8 mouse cellular contexts compared by ENCODE assay signal in genomic region chr11:116532262-116532809, GRCm38 (mm10). TPM values are rescaled to one million over a fixed set of nuclear protein-coding genes. Genes with fewer than 3 reads are reported as not detected.
A peak's percentile ranks its signal among the peaks of the same experiment; 100 is the strongest.
DNase-seq lines count a peak whose midpoint lies in the region; ATAC-seq and TF ChIP-seq lines count a peak whose summit lies in the region.

No protein-coding gene starts in this region.

- H3K4me3 ChIP-seq in gastrocnemius, adult 2 months, result peak overlapping the region; percentile 81
- H3K4me3 ChIP-seq in embryonic facial prominence, embryonic 10.5 days, result peak overlapping the region; percentile 64
- peak overlapping the region; percentile 46 for H3K4me3 ChIP-seq in hindbrain, embryonic 11.5 days (ENCODE audit: low read depth, low read length)
- peak overlapping the region; percentile 36; the same call in 1 of the 2 replicates for H3K4me3 ChIP-seq in liver, adult 2 months (ENCODE audit: insufficient read depth, low read depth, low read length)

- H3K36me3 ChIP-seq in embryonic facial prominence, embryonic 10.5 days (replicated peaks), result peaks cover 14% of the 10 kb centered on the region
- H3K36me3 ChIP-seq in hindbrain, embryonic 11.5 days (ENCODE audit: control insufficient read depth, insufficient read depth, low read length), result no peaks in the 10 kb centered on the region
- H3K36me3 ChIP-seq in liver, adult 2 months (ENCODE audit: control insufficient read depth, insufficient read depth, low read length), result no peaks in the 10 kb centered on the region

- peak overlapping the region; percentile 39; the same call in 1 of the 2 replicates for H3K9ac ChIP-seq in hindbrain, embryonic 11.5 days (ENCODE audit: low read depth, low read length)
- H3K9ac ChIP-seq in liver, adult 2 months (ENCODE audit: low read depth, low read length), result peak overlapping the region; percentile 44; the same call in 1 of the 2 replicates

- ATAC-seq in hindbrain, embryonic 11.5 days (ENCODE audit: low FRiP score), result no peak

- no peak for TF ChIP-seq POLR2A in liver, adult 2 months (IDR thresholded peaks at IDR 0.05; ENCODE audit: extremely low read depth, insufficient read depth, low read length)

- under 1% methylated on average over 30 of the region's 30 CpGs for WGBS in embryonic facial prominence, embryonic 10.5 days
- under 1% methylated on average over 30 of the region's 30 CpGs for WGBS in hindbrain, embryonic 11.5 days
- 2% methylated on average over 30 of the region's 30 CpGs for WGBS in liver, adult 2 months

- DNase-seq in gastrocnemius, adult 2 months, result no peak
- no peak for DNase-seq in gastrocnemius, postnatal 25 days
- peak; percentile 67 for DNase-seq in embryonic facial prominence, embryonic 10.5 days (ENCODE audit: low spot score)
- DNase-seq in hindbrain, embryonic 11.5 days (ENCODE audit: low spot score), result peak; percentile 63
- no peak for DNase-seq in liver, adult 2 months (ENCODE audit: extremely low read depth, low read depth, low spot score)
- DNase-seq in neural tube, embryonic 10.5 days (ENCODE audit: extremely low spot score, low spot score), result peak; percentile 70
- no peak for DNase-seq in layer of hippocampus, postnatal 10 days (ENCODE audit: low spot score in 2 of 2)
- DNase-seq in gastrocnemius, adult 18-20 months (ENCODE audit: low spot score), result no peak

- peaks cover 70% of the 10 kb centered on the region for H3K27me3 ChIP-seq in embryonic facial prominence, embryonic 10.5 days (replicated peaks; ENCODE audit: low read depth, poor library complexity, severe bottlenecking)
- peaks cover 34% of the 10 kb centered on the region for H3K27me3 ChIP-seq in hindbrain, embryonic 11.5 days (ENCODE audit: control insufficient read depth, insufficient read depth, low read length)
- peaks cover 18% of the 10 kb centered on the region for H3K27me3 ChIP-seq in liver, adult 2 months (ENCODE audit: control insufficient read depth, insufficient read depth, low read length)

- no peaks in the 10 kb centered on the region for H3K79me2 ChIP-seq in liver, adult 2 months (ENCODE audit: control insufficient read depth, insufficient read depth, low read length)

- H3K9me3 ChIP-seq in embryonic facial prominence, embryonic 10.5 days, result no peaks in the 10 kb centered on the region
- H3K9me3 ChIP-seq in hindbrain, embryonic 11.5 days (ENCODE audit: control insufficient read depth, low read length), result no peaks in the 10 kb centered on the region

- H3K4me2 ChIP-seq in hindbrain, embryonic 11.5 days (replicated peaks; ENCODE audit: low read depth, low read length), result peak overlapping the region; percentile 77

- peaks cover 58% of the 10 kb centered on the region for H3K4me1 ChIP-seq in embryonic facial prominence, embryonic 10.5 days
- peaks cover 27% of the 10 kb centered on the region for H3K4me1 ChIP-seq in hindbrain, embryonic 11.5 days (replicated peaks; ENCODE audit: control insufficient read depth, insufficient read depth, low read length)
- H3K4me1 ChIP-seq in liver, adult 2 months (ENCODE audit: control insufficient read depth, insufficient read depth, low read length), result no peaks in the 10 kb centered on the region

- H3K27ac ChIP-seq in gastrocnemius, adult 2 months, result peak overlapping the region; percentile 79
- H3K27ac ChIP-seq in embryonic facial prominence, embryonic 10.5 days (replicated peaks), result peak overlapping the region; percentile 48
- no peak overlapping the region for H3K27ac ChIP-seq in hindbrain, embryonic 11.5 days (ENCODE audit: low read depth, low read length)
- no peak overlapping the region for H3K27ac ChIP-seq in liver, adult 2 months (replicated peaks; ENCODE audit: insufficient read depth, low read depth, low read length)

- no peak for TF ChIP-seq CTCF in gastrocnemius, adult 2 months (IDR thresholded peaks at IDR 0.05)
- no peak for TF ChIP-seq CTCF in liver, adult 2 months (IDR thresholded peaks at IDR 0.05; ENCODE audit: low read depth, low read length)

- intact Hi-C loops in gastrocnemius, adult 2 months (cut with DNase I), result no loop called here

RNA-seq across cellular contexts. Expression of gene Sphk1, which starts 1.6 kb away (rescaled TPM):
- total RNA-seq in gastrocnemius, adult 2 months (2021), result 1 to 10 TPM in 1 of 2 experiments, under 1 TPM in 1; 0.36 to 1.7 TPM
- 1 to 10 TPM in 1 of 2 experiments, under 1 TPM in 1; 0.94 to 2.0 TPM for total RNA-seq in gastrocnemius, postnatal 25 days (2021)
- 5.9 and 6.5 TPM in 2 replicates for polyA plus RNA-seq in embryonic facial prominence, embryonic 10.5 days (2016; fragmentation: Nextera tagmentation; extraction: Ambion mirVana)
- 8.1 and 10.0 TPM in 2 replicates for polyA plus RNA-seq in hindbrain, embryonic 11.5 days (2014; fragmentation: Nextera tagmentation; extraction: Ambion mirVana)
- 0.47 and 0.55 TPM in 2 replicates for total RNA-seq in liver, adult 2 months (2014; rRNA removed)
- polyA plus RNA-seq in liver, adult 2 months (2012; rRNA removed), result 0.21 and 0.44 TPM in 2 replicates
- total RNA-seq in layer of hippocampus, postnatal 10 days (2021), result 1 to 10 TPM; 1.7 to 2.1 TPM
- total RNA-seq in gastrocnemius, adult 18-20 months (2021), result under 1 TPM; 0.80 to 0.88 TPM

RNA-seq across cellular contexts. Expression of gene Prpsap1, which starts 38.3 kb away (rescaled TPM):
- total RNA-seq in gastrocnemius, adult 2 months (2021), result 10 to 100 TPM; 14.2 to 15.1 TPM
- 10 to 100 TPM; 17.0 to 18.9 TPM for total RNA-seq in gastrocnemius, postnatal 25 days (2021)
- 233 and 242 TPM in 2 replicates for polyA plus RNA-seq in embryonic facial prominence, embryonic 10.5 days (2016; fragmentation: Nextera tagmentation; extraction: Ambion mirVana)
- 164 and 169 TPM in 2 replicates for polyA plus RNA-seq in hindbrain, embryonic 11.5 days (2014; fragmentation: Nextera tagmentation; extraction: Ambion mirVana)
- total RNA-seq in liver, adult 2 months (2014; rRNA removed), result 37.7 and 59.0 TPM in 2 replicates
- polyA plus RNA-seq in liver, adult 2 months (2012; rRNA removed), result 72.8 and 80.1 TPM in 2 replicates
- total RNA-seq in layer of hippocampus, postnatal 10 days (2021), result 10 to 100 TPM; 89.8 to 90.7 TPM
- total RNA-seq in gastrocnemius, adult 18-20 months (2021), result 10 to 100 TPM; 12.3 to 12.5 TPM

RNA-seq across cellular contexts. Expression of gene Ube2o, which starts 48.9 kb away (rescaled TPM):
- 10 to 100 TPM; 19.4 to 22.9 TPM for total RNA-seq in gastrocnemius, adult 2 months (2021)
- total RNA-seq in gastrocnemius, postnatal 25 days (2021), result 10 to 100 TPM; 17.9 to 20.4 TPM
- 12.0 and 12.4 TPM in 2 replicates for polyA plus RNA-seq in embryonic facial prominence, embryonic 10.5 days (2016; fragmentation: Nextera tagmentation; extraction: Ambion mirVana)
- 17.5 and 18.8 TPM in 2 replicates for polyA plus RNA-seq in hindbrain, embryonic 11.5 days (2014; fragmentation: Nextera tagmentation; extraction: Ambion mirVana)
- 2.0 and 3.2 TPM in 2 replicates for total RNA-seq in liver, adult 2 months (2014; rRNA removed)
- 5.7 and 7.3 TPM in 2 replicates for polyA plus RNA-seq in liver, adult 2 months (2012; rRNA removed)
- 100 to 1,000 TPM; 115 to 118 TPM for total RNA-seq in layer of hippocampus, postnatal 10 days (2021)
- total RNA-seq in gastrocnemius, adult 18-20 months (2021), result 10 to 100 TPM; 22.9 to 25.2 TPM

RNA-seq across cellular contexts. Expression of gene Aanat, which starts 53.9 kb away (rescaled TPM):
- total RNA-seq in gastrocnemius, adult 2 months (2021), result not detected
- total RNA-seq in gastrocnemius, postnatal 25 days (2021), result not detected
- not detected in 2 replicates for polyA plus RNA-seq in embryonic facial prominence, embryonic 10.5 days (2016; fragmentation: Nextera tagmentation; extraction: Ambion mirVana)
- polyA plus RNA-seq in hindbrain, embryonic 11.5 days (2014; fragmentation: Nextera tagmentation; extraction: Ambion mirVana), result not detected in 2 replicates
- total RNA-seq in liver, adult 2 months (2014; rRNA removed), result not detected in 2 replicates
- polyA plus RNA-seq in liver, adult 2 months (2012; rRNA removed), result not detected in 2 replicates
- total RNA-seq in layer of hippocampus, postnatal 10 days (2021), result under 1 TPM in 1 of 2 experiments, not detected in 1; 0.34 TPM
- total RNA-seq in gastrocnemius, adult 18-20 months (2021), result not detected

Comparison
In these comparisons a context has a peak if more than half of its experiments do, and no peak if none do; other contexts are left out.
1. DNase-seq: peak in embryonic facial prominence, embryonic 10.5 days (single experiment), hindbrain, embryonic 11.5 days (single experiment) and neural tube, embryonic 10.5 days (single experiment); none in gastrocnemius, adult 2 months (single experiment), gastrocnemius, postnatal 25 days (single experiment), liver, adult 2 months (single experiment), layer of hippocampus, postnatal 10 days (0 of 2) and gastrocnemius, adult 18-20 months (single experiment).
2. H3K27ac ChIP-seq: peak in gastrocnemius, adult 2 months (single experiment) and embryonic facial prominence, embryonic 10.5 days (single experiment); none in hindbrain, embryonic 11.5 days (single experiment) and liver, adult 2 months (single experiment).
3. RNA of gene Ube2o, which starts 48.9 kb away (total RNA-seq): 115 to 118 TPM in layer of hippocampus, postnatal 10 days; 22.9 to 25.2 TPM in gastrocnemius, adult 18-20 months, 19.4 to 22.9 TPM in gastrocnemius, adult 2 months, 17.9 to 20.4 TPM in gastrocnemius, postnatal 25 days and 2.0 to 3.2 TPM in liver, adult 2 months; every median in the first group is over 4 times any median in the second.
4. Peak in every context shown above with its lines, with median percentiles within 50 percentile points of each other: H3K4me3 ChIP-seq.